Mouse (Mus musculus): ENCODE measurements around the gene Dmac2. TPM values are rescaled to one million over a fixed set of nuclear protein-coding genes. Genes with fewer than 3 reads are reported as not detected.
A peak's percentile ranks its signal among the peaks of the same experiment; 100 is the strongest.

Gene Dmac2
- total and polyA plus RNA-seq, 2 experiments from 2014 or later: 71.3 to 80.4 TPM

- Histone ChIP-seq H3K4me2 (ENCODE audit: low read depth, low read length) (no peak overlapping the region), H3K4me1 (ENCODE audit: control insufficient read depth, insufficient read depth) (peaks cover 14% of the 10 kb centered on the region), H3K27ac (ENCODE audit: low read depth) (no peak overlapping the region), H3K4me3 (ENCODE audit: low read depth, low read length) (no peak overlapping the region), H3K27me3 (ENCODE audit: control insufficient read depth, insufficient read depth, low read length) (no peaks in the 10 kb centered on the region), H3K36me3 (replicated peaks; ENCODE audit: control insufficient read depth, insufficient read depth, low read length) (0 out of 2 replicates have a peak, but pooled peaks cover 3% of the 10 kb centered on the region), H3K9ac (replicated peaks; ENCODE audit: low read depth, low read length) (no peak overlapping the region), H3K9me3 (replicated peaks; ENCODE audit: control insufficient read depth, low read length) (no peaks in the 10 kb centered on the region)
- ATAC-seq (ENCODE audit: insufficient read depth, low read depth) (no peak), DNase-seq (ENCODE audit: low spot score) (no peak)
- TF ChIP-seq EP300 (IDR thresholded peaks at IDR 0.05; ENCODE audit: low read depth): no peak
- no peak for TF ChIP-seq CTCF (IDR thresholded peaks at IDR 0.05; ENCODE audit: low read depth)
- WGBS: 69% methylated on average over 11 of the region's 11 CpGs
These were observed 36.6 kb downstream of the Dmac2 start for GRCm38 (mm10) chr7:25655601-25656428.

- DNase-seq (ENCODE audit: low spot score): no peak
- Histone ChIP-seq H3K4me2 (ENCODE audit: low read depth, low read length) (peak overlapping the region; percentile 78), H3K36me3 (replicated peaks; ENCODE audit: control insufficient read depth, insufficient read depth, low read length) (0 out of 2 replicates have a peak, but pooled peaks cover 3% of the 10 kb centered on the region), H3K4me3 (ENCODE audit: low read depth, low read length) (peak overlapping the region; percentile 67), H3K27ac (ENCODE audit: low read depth) (peak overlapping the region; percentile 81; the same call in 1 of the 2 replicates), H3K27me3 (ENCODE audit: control insufficient read depth, insufficient read depth, low read length) (no peaks in the 10 kb centered on the region), H3K4me1 (ENCODE audit: control insufficient read depth, insufficient read depth) (peaks cover 14% of the 10 kb centered on the region), H3K9ac (replicated peaks; ENCODE audit: low read depth, low read length) (peak overlapping the region; percentile 76), H3K9me3 (replicated peaks; ENCODE audit: control insufficient read depth, low read length) (no peaks in the 10 kb centered on the region)
- no peak for ATAC-seq (ENCODE audit: insufficient read depth, low read depth)
- WGBS: 27% methylated on average over 10 of the region's 10 CpGs
- TF ChIP-seq CTCF (IDR thresholded peaks at IDR 0.05; ENCODE audit: low read depth) (no peak), EP300 (IDR thresholded peaks at IDR 0.05; ENCODE audit: low read depth) (no peak)
These were observed 38.6 kb downstream of the Dmac2 start for GRCm38 (mm10) chr7:25657785-25658184.

- H3K4me2 ChIP-seq (ENCODE audit: low read depth, low read length): peak within 1 kb of the TSS; percentile 96
- peak within 1 kb of the TSS; percentile 67 for H3K4me3 ChIP-seq (ENCODE audit: low read depth, low read length)
- H3K9me3 ChIP-seq (replicated peaks; ENCODE audit: control insufficient read depth, low read length): no peaks in the 10 kb centered on the region
- H3K36me3 ChIP-seq (replicated peaks; ENCODE audit: control insufficient read depth, insufficient read depth, low read length): peaks cover 3% of the 10 kb centered on the region; the same call in 1 of the 2 replicates
- TF ChIP-seq EP300 (IDR thresholded peaks at IDR 0.05; ENCODE audit: low read depth) (peak; percentile 99), CTCF (IDR thresholded peaks at IDR 0.05; ENCODE audit: low read depth) (no peak)
- H3K27me3 ChIP-seq (ENCODE audit: control insufficient read depth, insufficient read depth, low read length): no peaks in the 10 kb centered on the region
- peak within 1 kb of the TSS; percentile 81 for H3K27ac ChIP-seq (ENCODE audit: low read depth)
- WGBS: under 1% methylated on average over 50 of the region's 50 CpGs
- peak within 1 kb of the TSS; percentile 76 for H3K9ac ChIP-seq (replicated peaks; ENCODE audit: low read depth, low read length)
- peaks cover 14% of the 10 kb centered on the region for H3K4me1 ChIP-seq (ENCODE audit: control insufficient read depth, insufficient read depth)
- ATAC-seq (ENCODE audit: insufficient read depth, low read depth) (peak; percentile 99), DNase-seq (ENCODE audit: low spot score) (peak; percentile 100)
These were observed 39.7 kb downstream of the Dmac2 start, which contains the start of the genes Bckdha and Exosc5 for GRCm38 (mm10) chr7:25658657-25659472. Bckdha (minus strand) TSS chr7:25658981. Exosc5 (plus strand) TSS chr7:25659164.

GRCm38 (mm10) chr7:25666381-25666780, 47.2 kb downstream of the Dmac2 start:
- peaks cover 47% of the 10 kb centered on the region for H3K36me3 ChIP-seq (replicated peaks; ENCODE audit: control insufficient read depth, insufficient read depth, low read length)
- H3K27ac ChIP-seq (ENCODE audit: low read depth): no peak overlapping the region
- no peak overlapping the region for H3K4me2 ChIP-seq (ENCODE audit: low read depth, low read length)
- WGBS: 92% methylated on average over 8 of the region's 8 CpGs
- no peak for TF ChIP-seq EP300 (IDR thresholded peaks at IDR 0.05; ENCODE audit: low read depth)
- no peak for TF ChIP-seq CTCF (IDR thresholded peaks at IDR 0.05; ENCODE audit: low read depth)
- no peaks in the 10 kb centered on the region for H3K27me3 ChIP-seq (ENCODE audit: control insufficient read depth, insufficient read depth, low read length)
- H3K4me3 ChIP-seq (ENCODE audit: low read depth, low read length): no peak overlapping the region
- no peak for ATAC-seq (ENCODE audit: insufficient read depth, low read depth)
- no peak overlapping the region for H3K9ac ChIP-seq (replicated peaks; ENCODE audit: low read depth, low read length)
- no peak for DNase-seq (ENCODE audit: low spot score)
- no peaks in the 10 kb centered on the region for H3K9me3 ChIP-seq (replicated peaks; ENCODE audit: control insufficient read depth, low read length)
- H3K4me1 ChIP-seq (ENCODE audit: control insufficient read depth, insufficient read depth): no peaks in the 10 kb centered on the region

- H3K9me3 ChIP-seq (replicated peaks; ENCODE audit: control insufficient read depth, low read length): no peaks in the 10 kb centered on the region
- WGBS: 88% methylated on average over 10 of the region's 10 CpGs
These were observed 49.9 kb downstream of the Dmac2 start for GRCm38 (mm10) chr7:25669158-25669557.

More at GRCm38 (mm10) chr7:25669158-25669557, 49.9 kb downstream of the Dmac2 start:
- ATAC-seq (ENCODE audit: insufficient read depth, low read depth) (no peak), DNase-seq (ENCODE audit: low spot score) (no peak)
- Histone ChIP-seq H3K27ac (ENCODE audit: low read depth) (no peak overlapping the region), H3K36me3 (replicated peaks; ENCODE audit: control insufficient read depth, insufficient read depth, low read length) (peaks cover 41% of the 10 kb centered on the region), H3K27me3 (ENCODE audit: control insufficient read depth, insufficient read depth, low read length) (peaks cover 9% of the 10 kb centered on the region; the same call in 1 of the 2 replicates), H3K4me3 (ENCODE audit: low read depth, low read length) (no peak overlapping the region), H3K4me2 (ENCODE audit: low read depth, low read length) (no peak overlapping the region), H3K9ac (replicated peaks; ENCODE audit: low read depth, low read length) (no peak overlapping the region), H3K4me1 (ENCODE audit: control insufficient read depth, insufficient read depth) (no peaks in the 10 kb centered on the region)
- no peak for TF ChIP-seq EP300 (IDR thresholded peaks at IDR 0.05; ENCODE audit: low read depth)
- no peak for TF ChIP-seq CTCF (IDR thresholded peaks at IDR 0.05; ENCODE audit: low read depth)
